Mouse (Mus musculus) 416B (cell line): ENCODE measurements around the gene Nsd1.
A peak's percentile ranks its signal among the peaks of the same experiment; 100 is the strongest.

Source experiments
- DNase-seq: peaks from one replicate; pipeline ENCODE4 v3.0.0; 2011; ENCODE audit warnings: low read depth

The Nsd1 gene

DNA sequence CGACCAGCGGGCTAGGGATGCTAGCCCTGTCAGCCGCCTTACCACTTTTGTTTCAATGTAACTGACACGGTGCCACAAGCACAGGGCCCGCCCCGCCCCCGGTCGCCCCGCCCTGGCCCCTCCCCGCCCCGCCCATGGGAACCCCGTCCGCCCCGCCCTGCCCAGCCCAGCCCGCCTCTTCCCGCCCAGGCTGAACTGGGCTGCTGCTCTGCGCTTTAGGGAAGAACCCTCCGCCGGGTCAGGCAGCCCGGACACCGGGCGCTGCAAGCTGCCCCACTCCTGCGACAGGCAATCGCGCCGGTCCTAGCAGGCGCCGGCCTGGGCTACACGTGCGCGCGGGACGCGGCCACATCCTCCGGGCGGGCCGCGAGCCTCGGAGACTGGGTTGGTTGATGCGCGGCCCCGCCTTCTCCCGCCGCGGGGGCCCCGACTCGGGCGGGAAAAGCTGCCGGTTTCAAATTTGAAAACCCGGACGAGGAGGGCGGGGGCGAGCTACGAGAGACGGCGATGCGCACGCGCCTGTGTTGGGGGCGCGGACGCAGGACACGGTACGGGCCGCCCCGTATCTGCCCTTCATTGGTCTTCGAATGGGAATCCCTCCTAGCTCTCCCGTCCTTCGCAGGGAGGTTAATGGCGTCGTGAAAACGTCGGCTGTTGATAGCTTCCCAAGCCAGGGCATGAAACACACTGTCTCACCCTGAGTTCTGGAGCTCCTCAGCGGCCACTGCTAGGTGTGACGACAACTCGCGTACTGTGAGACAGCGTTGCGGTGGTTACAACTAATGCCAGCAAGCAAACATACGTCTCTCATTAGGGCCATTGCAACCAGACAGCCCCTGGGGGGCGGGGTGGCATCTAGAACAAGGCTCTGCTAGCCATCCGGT is 120.3 kb downstream of the Nsd1 start, which contains the start of gene Mxd3:
Gene Mxd3, minus strand, starts transcription at position 141 of the 884 bp plus-strand sequence.
- peak; percentile 95 for DNase-seq

DNA sequence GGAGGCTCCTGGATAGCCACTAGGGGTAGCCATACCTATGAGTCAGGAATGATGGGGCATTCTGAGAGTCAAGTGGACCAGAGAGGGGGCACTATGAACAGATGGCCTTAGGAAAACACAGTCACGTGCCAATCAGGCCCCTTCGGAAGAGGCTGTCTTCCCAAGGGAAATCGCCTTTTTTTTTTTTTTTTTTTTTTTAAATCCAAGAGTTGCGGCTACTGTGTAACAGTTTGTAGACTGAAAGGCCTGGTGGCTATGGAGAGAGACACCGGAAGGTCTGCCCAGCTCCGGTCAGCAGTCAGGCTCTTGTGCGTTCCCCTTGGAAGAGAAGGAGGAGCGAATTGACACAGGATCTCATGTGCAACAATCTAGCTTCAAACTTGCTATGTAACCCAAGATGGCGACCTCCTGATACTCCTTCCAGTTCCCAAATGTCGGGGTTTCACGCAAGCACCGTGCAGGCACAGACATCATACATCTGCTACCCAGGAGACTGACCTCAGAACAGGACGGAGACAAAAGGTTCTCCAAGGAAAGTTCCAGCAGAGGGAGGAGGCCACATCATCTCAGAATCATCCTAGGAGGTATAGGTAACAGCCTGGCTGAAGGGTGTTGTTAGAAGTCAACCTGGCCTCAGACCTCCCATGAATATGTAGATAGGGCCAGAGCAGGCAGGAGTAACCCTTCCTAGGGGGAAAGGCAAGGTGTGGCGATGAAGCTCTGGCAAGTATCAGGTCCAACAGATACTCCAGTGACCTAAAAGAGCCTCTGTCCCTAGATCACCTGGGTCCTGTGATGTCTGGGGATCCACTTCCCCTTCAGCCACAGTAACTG is 121.2 kb downstream of the Nsd1 start:
- DNase-seq: no peak

DNA sequence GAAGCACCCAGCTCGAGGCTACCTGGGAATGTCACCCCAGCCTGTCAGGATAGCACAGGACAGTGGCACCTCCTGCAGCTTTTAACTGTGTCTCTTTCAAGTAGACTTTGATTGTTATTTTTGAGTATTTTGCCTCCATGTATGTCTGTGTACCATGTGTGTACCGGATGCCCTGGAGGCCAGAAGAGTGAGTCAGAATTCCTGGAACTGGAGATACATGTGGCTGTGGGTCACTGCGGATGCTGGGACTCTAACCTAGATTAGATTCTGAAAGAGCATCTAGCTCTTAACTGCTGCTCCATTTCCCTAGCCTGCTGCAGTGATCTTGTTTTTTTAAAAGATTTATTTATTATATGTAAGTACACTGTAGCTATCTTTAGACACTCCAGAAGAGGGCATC is 122.7 kb downstream of the Nsd1 start:
- DNase-seq: no peak

DNA sequence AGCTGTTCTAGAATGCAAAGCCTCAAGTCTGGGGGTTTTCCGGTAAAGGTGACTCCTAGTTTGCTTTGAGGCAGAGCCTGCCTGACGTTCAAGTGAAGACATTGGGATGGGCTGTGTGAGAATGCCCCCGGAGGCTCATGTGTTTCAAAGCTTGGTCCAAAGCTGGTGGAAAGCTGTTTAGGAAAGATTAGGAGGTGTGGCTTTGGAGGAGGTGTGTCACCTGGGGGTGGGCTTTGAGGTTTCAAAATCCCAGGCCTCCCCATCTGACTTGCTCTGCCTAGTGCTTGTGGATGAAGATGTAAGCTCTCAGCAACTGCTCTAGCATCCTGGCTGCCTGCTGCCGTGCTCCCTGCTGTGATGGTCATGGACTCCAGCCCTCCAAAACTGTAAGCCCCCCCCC is 126.1 kb downstream of the Nsd1 start:
- DNase-seq: no peak

DNA sequence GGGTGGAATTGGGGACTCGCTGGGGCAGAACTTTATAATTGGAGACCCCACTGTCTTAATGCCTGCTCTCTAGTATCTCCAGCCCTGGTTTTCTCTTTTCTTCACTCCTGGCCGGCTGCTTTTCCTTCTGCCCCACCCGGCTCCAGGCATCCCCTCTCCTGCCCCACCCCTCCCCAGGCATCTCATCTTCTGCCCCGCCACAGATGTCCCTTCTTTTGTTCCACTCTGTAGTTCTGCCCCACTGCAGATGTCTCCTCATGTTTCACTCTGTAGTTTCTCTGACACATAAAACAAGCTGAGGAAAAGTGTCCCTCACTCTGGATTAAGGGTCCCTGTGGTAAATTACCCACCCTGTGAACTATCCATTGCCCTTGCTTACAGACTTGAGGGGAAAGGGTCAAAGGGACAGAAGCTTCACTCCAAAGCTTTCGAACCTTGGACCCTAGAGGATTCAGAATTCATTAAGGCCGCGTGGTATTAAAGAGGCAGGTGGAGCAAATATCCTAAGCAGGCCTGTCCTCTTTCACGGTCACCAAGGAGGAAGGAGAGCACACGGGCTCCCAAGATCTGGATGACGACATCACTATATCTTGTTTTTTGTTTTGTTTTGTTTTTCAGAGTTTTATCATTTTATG is 127.9 kb downstream of the Nsd1 start:
- DNase-seq: no peak

DNA sequence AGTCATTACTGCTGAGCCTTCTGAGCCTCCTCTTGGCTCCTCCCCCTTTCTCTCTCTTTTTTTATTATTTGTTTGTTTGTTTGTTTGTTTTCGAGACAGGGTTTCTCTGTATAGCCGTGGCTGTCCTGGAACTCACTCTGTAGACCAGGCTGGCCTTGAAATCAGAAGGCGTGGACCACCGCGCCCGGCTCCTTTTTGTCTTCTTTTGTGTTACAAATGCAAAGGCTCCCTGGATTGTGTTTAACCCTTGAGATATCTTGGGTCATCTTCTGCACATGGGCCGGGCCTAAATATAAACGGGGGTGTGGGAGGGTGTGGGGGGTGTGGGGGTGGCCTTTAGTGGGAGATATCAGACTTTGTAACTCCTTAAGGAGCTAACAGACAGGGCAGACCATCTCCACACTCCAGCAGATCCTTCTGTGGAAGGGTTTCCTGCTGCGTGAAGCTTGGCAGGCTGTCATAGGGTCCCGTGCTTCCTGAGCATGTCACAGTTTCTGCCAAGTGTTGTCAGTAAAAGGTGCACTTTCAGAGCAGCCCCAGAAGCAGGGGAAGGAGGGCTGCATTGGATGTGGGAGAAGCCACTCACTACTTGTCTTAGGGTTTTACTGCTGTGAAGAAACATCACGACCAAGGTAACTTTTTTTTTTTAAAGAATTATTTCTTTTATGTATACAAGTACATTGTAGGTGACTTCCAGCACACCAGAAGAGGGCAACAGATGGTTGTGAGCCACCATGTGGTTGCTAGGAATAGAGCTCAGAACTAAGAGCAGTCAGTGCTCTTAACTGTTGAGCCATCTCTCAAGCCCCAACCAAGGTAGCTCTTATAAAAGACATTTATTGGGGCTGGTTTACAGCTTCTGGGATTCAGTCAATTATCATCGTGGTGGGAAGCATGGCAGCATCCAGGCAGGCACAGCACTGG is 128.8 kb downstream of the Nsd1 start:
- DNase-seq: no peak

DNA sequence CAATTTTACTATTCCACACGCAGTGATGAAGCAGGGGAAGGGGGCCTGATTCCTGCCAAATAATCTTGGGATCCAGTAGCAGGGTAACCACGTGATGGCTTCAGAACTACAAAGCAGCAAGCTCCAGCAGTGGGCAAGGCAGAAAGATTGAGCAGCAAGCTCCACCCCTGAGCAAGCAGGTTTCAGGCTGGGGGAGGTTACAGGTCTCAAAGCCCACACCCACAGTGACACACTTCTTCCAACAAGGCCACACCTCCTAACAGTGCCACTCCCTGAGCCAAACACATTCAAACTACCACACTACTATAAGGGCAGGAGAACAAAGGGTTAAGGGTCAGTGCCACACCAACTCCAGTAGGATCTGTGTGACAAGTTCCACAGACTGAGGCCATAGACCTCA is 129.7 kb downstream of the Nsd1 start:
- peak; percentile 57 for DNase-seq

DNA sequence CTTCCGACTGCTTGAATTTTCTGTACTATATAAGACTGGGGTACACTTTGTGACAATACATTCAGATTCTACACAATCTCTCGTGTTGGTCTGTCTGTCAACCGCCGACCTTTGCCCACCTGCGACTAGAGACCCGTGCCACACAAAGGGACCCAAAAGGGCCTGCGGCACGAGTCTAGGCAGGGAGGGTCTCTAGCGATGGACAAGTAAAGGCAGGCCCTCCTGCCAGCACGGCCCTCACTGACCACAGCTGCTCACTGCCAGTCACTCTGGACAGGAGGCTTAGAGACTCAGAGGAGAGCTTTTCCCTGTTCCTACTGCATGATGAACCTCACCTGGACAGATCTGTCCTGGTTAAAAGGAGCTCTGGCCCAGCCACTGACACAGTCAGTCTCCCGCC is 132.9 kb downstream of the Nsd1 start:
- DNase-seq: no peak

DNA sequence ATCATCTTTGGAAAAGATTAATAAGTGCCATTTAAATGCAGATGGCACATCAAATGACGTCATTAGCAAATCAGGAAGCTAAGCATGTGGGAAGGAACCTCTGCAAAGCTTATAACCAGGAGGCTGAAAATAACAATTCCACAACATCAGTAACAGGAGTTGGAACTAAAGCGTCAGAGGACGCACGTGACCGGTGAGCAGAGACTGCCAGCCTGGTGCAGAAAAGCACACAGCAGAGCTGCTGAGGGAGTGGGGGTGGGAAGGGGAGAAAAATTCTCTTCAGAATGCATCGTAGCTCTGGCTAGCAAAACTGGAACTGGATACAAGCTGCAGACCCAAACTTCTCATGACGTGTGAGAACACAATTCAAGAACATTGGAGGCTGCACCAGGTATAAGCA is 134.7 kb downstream of the Nsd1 start:
- no peak for DNase-seq

DNA sequence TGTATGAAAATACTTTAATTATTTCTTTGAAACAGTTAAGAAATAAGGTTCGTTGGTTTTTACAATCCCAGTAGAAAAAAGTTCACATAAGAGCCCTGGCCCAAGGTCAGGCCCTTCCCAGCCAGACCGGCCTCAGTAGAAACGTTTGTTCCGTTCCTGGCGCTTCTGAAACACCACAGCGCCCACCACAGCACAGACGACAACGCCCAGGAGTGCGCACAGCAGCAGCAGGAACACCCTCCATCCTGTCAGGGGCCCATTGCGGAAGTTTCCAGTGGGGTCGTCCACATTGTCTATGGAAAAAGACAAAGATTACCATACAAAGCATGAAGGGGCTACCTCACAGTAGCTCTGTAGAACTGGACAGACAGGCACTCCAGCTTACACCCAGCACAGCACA is 137.2 kb downstream of the Nsd1 start:
- DNase-seq: no peak

DNA sequence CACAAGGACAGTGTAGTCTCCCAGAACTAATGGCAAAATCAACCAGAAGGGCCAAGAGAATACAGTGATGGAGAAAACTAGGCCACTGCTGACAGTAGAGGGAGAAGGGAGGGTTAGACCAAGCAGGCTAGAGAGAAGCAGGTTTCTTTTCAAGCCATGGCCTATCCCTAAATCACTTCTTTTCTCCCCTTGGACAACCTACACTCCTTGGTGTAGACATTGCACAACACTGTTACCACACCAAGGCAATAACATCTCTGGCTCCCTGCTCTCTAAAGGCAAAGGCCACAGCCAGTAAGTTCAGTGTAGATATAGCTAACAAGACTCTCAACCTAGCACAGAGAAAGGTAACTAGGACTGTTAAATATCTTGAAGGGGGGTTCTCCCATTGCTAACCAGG is 151.6 kb downstream of the Nsd1 start:
- peak; percentile 48 for DNase-seq

DNA sequence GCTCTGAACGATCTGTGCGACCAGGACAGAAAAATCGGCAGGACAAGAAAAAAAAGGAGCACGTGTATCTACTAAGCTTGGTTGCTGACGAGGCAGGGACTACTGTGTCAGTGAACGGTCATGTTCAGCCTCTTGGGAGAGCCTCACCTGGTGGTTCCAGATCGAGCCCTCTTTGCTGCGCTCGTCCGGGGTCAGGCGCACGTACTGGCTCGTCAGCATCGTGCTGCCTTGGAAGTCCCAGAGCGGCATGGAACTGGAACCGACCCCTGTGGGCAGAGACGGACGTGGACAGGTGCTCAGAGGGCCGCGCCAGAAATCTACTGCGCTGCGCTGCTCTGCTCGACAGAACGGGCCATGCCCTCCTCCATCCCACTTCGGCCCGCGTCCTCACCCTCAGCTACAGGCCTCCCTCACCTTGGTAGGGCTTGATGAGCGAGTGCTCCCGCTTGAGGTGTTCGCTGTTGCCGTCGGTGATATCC is 152.4 kb downstream of the Nsd1 start:
- no peak for DNase-seq

DNA sequence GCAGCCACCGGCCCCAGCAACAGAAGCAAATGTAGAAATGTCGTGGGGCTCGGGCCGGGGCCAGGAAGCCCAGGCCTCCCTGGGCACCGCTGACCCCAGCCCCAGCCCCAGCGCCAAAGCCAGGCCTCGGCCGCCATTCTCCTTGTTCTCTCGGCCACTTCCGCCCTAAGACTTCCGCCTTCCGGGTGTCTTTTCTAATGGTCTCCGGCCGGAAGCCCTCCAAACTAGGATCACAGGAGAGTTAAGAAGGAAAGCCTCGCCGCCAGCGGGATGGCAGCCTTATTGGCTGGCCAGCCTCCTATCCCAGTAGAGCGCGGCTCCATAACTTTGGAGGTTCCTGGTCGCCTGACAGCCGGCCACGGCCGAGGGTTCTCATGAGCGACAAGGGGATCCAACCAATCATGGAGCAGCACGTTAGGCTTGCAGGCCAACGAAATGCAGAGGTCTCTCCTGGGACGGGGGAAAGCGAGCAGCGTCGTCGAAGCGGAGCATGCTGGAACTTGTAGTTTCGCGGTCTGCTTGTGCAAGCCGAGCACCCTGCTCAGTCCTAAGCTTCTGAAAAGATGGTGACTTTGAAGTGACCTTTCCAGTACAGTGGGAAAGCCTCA is 153.0 kb downstream of the Nsd1 start, which contains the start of gene Lman2:
Gene Lman2, minus strand, starts transcription at position 331 of the 608 bp plus-strand sequence.
- peak; percentile 99 for DNase-seq
